Mouse (Mus musculus): ENCODE results near the gene Renbp. TPM values are rescaled to one million over a fixed set of nuclear protein-coding genes. Genes with fewer than 3 reads are reported as not detected.
A peak's percentile ranks its signal among the peaks of the same experiment; 100 is the strongest.

The Renbp gene
- polyA plus RNA-seq, 1 experiment: 16.1 TPM

DNA sequence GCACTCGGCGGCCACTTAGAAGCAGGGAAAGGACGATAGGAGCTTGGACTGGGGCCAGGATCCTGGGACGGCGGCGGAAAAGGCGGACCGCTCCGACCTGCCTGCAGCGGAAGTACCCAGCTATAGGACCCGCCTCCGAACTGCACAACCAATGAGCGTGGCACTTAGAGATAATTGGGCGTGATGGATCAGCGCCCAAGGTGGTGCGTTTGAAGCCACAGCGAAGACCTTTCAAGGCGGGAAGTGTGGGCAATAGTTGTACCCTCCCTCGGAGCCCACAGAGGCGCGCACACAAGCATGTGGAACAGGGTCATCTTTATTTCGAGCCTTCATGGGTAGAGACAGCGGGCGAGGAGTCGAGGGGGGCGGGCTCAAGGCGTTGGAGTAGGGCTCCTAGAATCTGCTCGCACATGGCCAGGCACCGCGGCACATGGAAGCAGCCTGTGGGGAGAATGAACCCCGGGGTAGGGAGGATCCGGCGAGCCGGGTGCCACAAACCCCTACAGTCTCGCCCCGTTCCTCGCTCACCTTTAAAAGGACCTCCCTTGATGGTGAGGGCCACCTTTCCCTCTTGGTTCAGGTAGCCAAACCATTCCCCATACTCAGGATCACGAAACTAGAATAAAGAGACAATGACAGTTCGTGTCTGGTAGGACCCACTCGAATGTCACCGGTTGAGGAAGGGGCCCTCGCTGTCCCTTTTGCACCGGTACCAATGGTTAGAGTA, 8.7 kb downstream of the Renbp start, which contains the start of the genes Arhgap4 and Naa10:
TSS of gene Arhgap4 (minus strand) at position 48 of the 727 bp plus-strand sequence.
TSS of gene Naa10 (minus strand) at position 122 of the 727 bp plus-strand sequence.
- 1% methylated on average over 42 of the region's 43 CpGs for WGBS
- peaks cover 15% of the 10 kb centered on the region for H3K36me3 ChIP-seq (ENCODE audit: control insufficient read depth, insufficient read depth, low read length)
- no peaks in the 10 kb centered on the region for H3K27me3 ChIP-seq (ENCODE audit: control insufficient read depth, insufficient read depth, low read length)
- no peaks in the 10 kb centered on the region for H3K4me1 ChIP-seq (replicated peaks; ENCODE audit: control insufficient read depth, insufficient read depth, low read length)
- TF ChIP-seq CTCF (IDR thresholded peaks at IDR 0.05; ENCODE audit: borderline replicate concordance, control insufficient read depth, extremely low read depth, insufficient read depth, low read length, poor library complexity): no peak
- TF ChIP-seq POLR2A (IDR thresholded peaks at IDR 0.05; ENCODE audit: control insufficient read depth, extremely low read depth, insufficient read depth, low read length, poor library complexity): peak; percentile 27; the same call in 1 of the 2 replicates
- H3K4me3 ChIP-seq (ENCODE audit: control insufficient read depth, insufficient read depth, low read length): peak within 1 kb of the TSS; percentile 99
- peak within 1 kb of the TSS; percentile 91 for H3K27ac ChIP-seq (ENCODE audit: control insufficient read depth, insufficient read depth, low read length)
- peak; percentile 78 for DNase-seq

DNA sequence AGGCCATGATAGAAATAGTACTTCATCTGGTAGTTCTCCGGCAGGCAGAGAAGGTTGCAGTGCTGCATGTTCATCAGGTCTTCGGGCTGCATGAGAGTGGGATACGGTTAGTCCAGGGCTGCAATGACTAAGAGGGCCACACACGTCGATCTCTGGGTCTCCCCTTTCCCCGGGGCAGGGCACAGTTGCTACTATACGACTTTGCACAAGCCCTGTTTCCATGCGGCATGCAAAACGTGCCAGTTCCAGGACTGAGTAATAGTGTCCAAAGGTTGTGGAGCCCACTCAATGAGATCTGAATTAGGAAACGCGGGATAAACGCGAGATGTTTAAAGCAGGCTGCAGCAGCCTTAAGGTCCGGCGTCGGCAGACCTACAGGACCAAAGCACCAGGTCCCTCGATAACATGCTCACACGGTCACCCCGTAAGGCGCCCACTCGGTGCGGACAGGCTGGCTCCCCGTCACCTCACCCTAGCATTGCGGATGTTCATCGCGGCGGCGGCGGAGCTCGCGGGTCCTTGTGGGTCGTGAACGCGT, 9.3 kb downstream of the Renbp start:
- WGBS: 0% methylated on average over 34 of the region's 34 CpGs
- H3K27ac ChIP-seq (ENCODE audit: control insufficient read depth, insufficient read depth, low read length): peak overlapping the region; percentile 42; the same call in 1 of the 2 replicates
- peak overlapping the region; percentile 99 for H3K4me3 ChIP-seq (ENCODE audit: control insufficient read depth, insufficient read depth, low read length)
- no peaks in the 10 kb centered on the region for H3K4me1 ChIP-seq (replicated peaks; ENCODE audit: control insufficient read depth, insufficient read depth, low read length)
- TF ChIP-seq CTCF (IDR thresholded peaks at IDR 0.05; ENCODE audit: borderline replicate concordance, control insufficient read depth, extremely low read depth, insufficient read depth, low read length, poor library complexity) (no peak), POLR2A (IDR thresholded peaks at IDR 0.05; ENCODE audit: control insufficient read depth, extremely low read depth, insufficient read depth, low read length, poor library complexity) (no peak)
- no peak for DNase-seq
- no peaks in the 10 kb centered on the region for H3K27me3 ChIP-seq (ENCODE audit: control insufficient read depth, insufficient read depth, low read length)
- peaks cover 15% of the 10 kb centered on the region for H3K36me3 ChIP-seq (ENCODE audit: control insufficient read depth, insufficient read depth, low read length)

DNA sequence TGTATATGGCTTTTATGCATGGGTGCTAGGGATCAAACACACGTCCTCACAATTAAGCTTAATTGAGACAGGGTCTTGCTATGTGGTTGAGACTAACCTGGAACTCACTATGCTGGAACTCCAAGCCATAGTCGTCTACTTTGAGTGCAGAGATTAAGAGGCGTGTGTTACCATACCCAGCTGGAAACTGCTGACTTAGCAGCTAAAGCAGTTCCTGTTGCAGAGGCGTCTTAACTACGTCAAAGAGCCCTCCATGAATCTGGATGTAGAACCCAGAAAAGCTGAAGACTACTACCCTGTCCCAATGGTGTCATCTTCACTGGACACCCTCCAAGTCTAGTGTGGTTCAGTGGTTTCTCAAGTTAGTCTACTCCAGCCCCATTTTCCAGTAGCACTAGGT, 12.0 kb downstream of the Renbp start:
- Histone ChIP-seq H3K27me3 (ENCODE audit: control insufficient read depth, insufficient read depth, low read length) (no peaks in the 10 kb centered on the region), H3K36me3 (ENCODE audit: control insufficient read depth, insufficient read depth, low read length) (peaks cover 15% of the 10 kb centered on the region), H3K4me1 (replicated peaks; ENCODE audit: control insufficient read depth, insufficient read depth, low read length) (peaks cover 7% of the 10 kb centered on the region), H3K4me3 (ENCODE audit: control insufficient read depth, insufficient read depth, low read length) (no peak overlapping the region), H3K27ac (ENCODE audit: control insufficient read depth, insufficient read depth, low read length) (no peak overlapping the region)
- TF ChIP-seq CTCF (IDR thresholded peaks at IDR 0.05; ENCODE audit: borderline replicate concordance, control insufficient read depth, extremely low read depth, insufficient read depth, low read length, poor library complexity) (no peak), POLR2A (IDR thresholded peaks at IDR 0.05; ENCODE audit: control insufficient read depth, extremely low read depth, insufficient read depth, low read length, poor library complexity) (no peak)
- no peak for DNase-seq
- 97% methylated on average over 5 of the region's 5 CpGs for WGBS

DNA sequence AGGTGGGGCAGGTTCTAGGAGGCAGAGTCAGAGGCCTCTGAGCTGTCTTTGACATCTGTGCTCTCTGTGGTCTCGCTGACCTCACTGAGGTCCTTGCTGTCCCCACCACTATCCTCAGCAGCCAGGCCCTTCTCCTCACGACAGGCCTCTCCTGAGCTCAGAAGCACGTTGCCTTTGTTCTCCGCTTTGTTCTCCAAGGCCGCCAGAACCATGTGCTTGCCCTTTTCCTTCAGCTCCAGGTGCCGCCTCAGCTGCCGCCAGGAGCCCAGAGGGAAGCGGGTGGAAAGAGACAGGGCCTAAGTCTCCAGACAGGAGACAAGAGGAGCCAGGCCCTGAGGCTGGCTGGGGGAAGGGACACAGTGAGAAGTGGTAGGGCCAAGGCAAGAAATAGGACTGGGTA, 13.7 kb downstream of the Renbp start:
- DNase-seq: no peak
- TF ChIP-seq POLR2A (IDR thresholded peaks at IDR 0.05; ENCODE audit: control insufficient read depth, extremely low read depth, insufficient read depth, low read length, poor library complexity): no peak
- TF ChIP-seq CTCF (IDR thresholded peaks at IDR 0.05; ENCODE audit: borderline replicate concordance, control insufficient read depth, extremely low read depth, insufficient read depth, low read length, poor library complexity): no peak
- peaks cover 18% of the 10 kb centered on the region for H3K4me1 ChIP-seq (replicated peaks; ENCODE audit: control insufficient read depth, insufficient read depth, low read length)
- H3K4me3 ChIP-seq (ENCODE audit: control insufficient read depth, insufficient read depth, low read length): no peak overlapping the region
- H3K27ac ChIP-seq (ENCODE audit: control insufficient read depth, insufficient read depth, low read length): no peak overlapping the region
- WGBS: 91% methylated on average over 8 of the region's 8 CpGs
- peaks cover 15% of the 10 kb centered on the region for H3K36me3 ChIP-seq (ENCODE audit: control insufficient read depth, insufficient read depth, low read length)
- H3K27me3 ChIP-seq (ENCODE audit: control insufficient read depth, insufficient read depth, low read length): no peaks in the 10 kb centered on the region

DNA sequence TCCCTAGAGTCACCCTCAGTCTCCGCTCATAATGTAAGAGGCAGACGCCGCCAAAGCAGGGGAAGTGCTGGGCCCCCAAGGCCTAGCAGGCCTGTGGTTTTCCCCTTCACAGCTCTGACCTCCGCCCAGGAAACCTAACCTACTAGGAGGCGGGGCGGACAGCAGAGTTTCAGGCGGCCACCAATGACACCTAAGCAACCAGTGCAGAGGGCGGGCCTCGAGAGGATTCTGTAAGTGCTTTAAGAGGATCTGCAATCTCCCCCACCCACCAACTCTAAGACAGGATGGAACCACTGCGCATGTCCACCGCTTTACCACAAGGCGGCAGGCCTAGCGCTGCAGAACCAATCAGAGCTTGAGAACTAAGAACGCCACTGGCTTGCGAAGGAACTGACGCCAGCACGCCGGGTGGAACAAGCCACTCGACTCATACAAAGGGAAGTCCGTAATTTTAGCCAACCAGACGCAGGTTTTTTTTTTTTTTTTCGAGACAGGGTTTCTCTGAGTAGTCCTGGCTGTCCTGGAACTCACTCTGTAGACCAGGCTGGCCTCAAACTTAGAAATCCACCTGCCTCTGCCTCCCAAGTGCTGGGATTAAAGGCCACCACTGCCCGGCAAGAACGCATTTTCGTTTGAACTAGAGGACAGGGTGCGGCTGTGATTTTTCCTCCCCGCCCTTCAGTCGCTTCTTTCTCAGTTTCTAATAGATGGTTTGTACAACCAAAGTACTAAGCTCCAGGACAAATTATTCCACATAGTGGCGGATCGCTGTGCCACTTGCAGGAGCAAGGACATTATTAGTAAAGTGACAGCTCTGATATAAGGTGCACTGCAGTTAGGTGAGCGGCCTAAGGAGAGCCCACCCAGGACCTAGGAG, 15.6 kb downstream of the Renbp start:
- DNase-seq: peak; percentile 88
- 11% methylated on average over 31 of the region's 31 CpGs for WGBS
- TF ChIP-seq POLR2A (IDR thresholded peaks at IDR 0.05; ENCODE audit: control insufficient read depth, extremely low read depth, insufficient read depth, low read length, poor library complexity) (peak; percentile 85), CTCF (IDR thresholded peaks at IDR 0.05; ENCODE audit: borderline replicate concordance, control insufficient read depth, extremely low read depth, insufficient read depth, low read length, poor library complexity) (peak; percentile 44; the same call in 1 of the 2 replicates)
- peaks cover 15% of the 10 kb centered on the region for H3K36me3 ChIP-seq (ENCODE audit: control insufficient read depth, insufficient read depth, low read length)
- H3K4me3 ChIP-seq (ENCODE audit: control insufficient read depth, insufficient read depth, low read length): peak overlapping the region; percentile 35
- H3K27me3 ChIP-seq (ENCODE audit: control insufficient read depth, insufficient read depth, low read length): no peaks in the 10 kb centered on the region
- peak overlapping the region; percentile 95 for H3K27ac ChIP-seq (ENCODE audit: control insufficient read depth, insufficient read depth, low read length)
- peaks cover 21% of the 10 kb centered on the region for H3K4me1 ChIP-seq (replicated peaks; ENCODE audit: control insufficient read depth, insufficient read depth, low read length)

DNA sequence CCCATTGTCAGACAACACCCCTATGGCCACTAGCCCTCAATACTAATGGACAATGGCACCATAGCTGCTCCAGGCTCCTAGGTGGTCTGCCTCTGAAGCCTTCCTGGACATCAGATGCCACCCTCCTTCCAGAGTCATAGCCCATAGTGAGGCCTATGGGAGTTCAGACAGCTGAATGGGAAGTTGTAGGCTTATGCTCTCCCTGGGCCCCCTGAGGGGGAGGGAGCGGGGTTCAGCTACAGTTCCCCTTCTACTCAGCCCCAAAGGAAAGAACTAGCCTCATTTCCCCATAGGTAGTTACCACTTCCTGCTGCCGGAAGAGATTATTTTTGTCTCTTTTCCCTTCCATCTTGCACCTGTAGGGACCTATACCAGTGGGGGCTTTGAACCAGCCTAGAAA, 19.1 kb downstream of the Renbp start:
- TF ChIP-seq POLR2A (IDR thresholded peaks at IDR 0.05; ENCODE audit: control insufficient read depth, extremely low read depth, insufficient read depth, low read length, poor library complexity) (no peak), CTCF (IDR thresholded peaks at IDR 0.05; ENCODE audit: borderline replicate concordance, control insufficient read depth, extremely low read depth, insufficient read depth, low read length, poor library complexity) (no peak)
- peak; percentile 74 for DNase-seq
- no peaks in the 10 kb centered on the region for H3K27me3 ChIP-seq (ENCODE audit: control insufficient read depth, insufficient read depth, low read length)
- no peaks in the 10 kb centered on the region; the same call in 1 of the 2 replicates for H3K36me3 ChIP-seq (ENCODE audit: control insufficient read depth, insufficient read depth, low read length)
- H3K4me3 ChIP-seq (ENCODE audit: control insufficient read depth, insufficient read depth, low read length): peak overlapping the region; percentile 89
- WGBS: 6% methylated on average over 2 of the region's 2 CpGs
- peaks cover 26% of the 10 kb centered on the region for H3K4me1 ChIP-seq (replicated peaks; ENCODE audit: control insufficient read depth, insufficient read depth, low read length)
- H3K27ac ChIP-seq (ENCODE audit: control insufficient read depth, insufficient read depth, low read length): peak overlapping the region; percentile 100
